Mouse (Mus musculus) bone marrow, adult 2 months (tissue): ENCODE measurements around the gene Hoxc5. TPM values are rescaled to one million over a fixed set of nuclear protein-coding genes. Genes with fewer than 3 reads are reported as not detected.

Experiments used
- H3K27ac ChIP-seq: fragments of 200-500 bp; 2 replicates; pipeline ENCODE4 v1.5.1; 2012; ENCODE audit warnings: low read depth, mild to moderate bottlenecking, control low read depth, inconsistent platforms, low read length; ENCODE audit not compliant: control insufficient read depth, poor library complexity, insufficient read depth
- H3K4me1 ChIP-seq: fragments of 200-500 bp; 2 replicates; pipeline ENCODE4 v1.6.1; 2011; ENCODE audit warnings: low read length; ENCODE audit not compliant: control insufficient read depth, insufficient read depth
- H3K4me3 ChIP-seq: fragments of 200-500 bp; replicated peaks from 2 replicates; pipeline ENCODE3; 2011; ENCODE audit warnings: mild to moderate bottlenecking, low read depth, low read length, control low read depth; ENCODE audit not compliant: control insufficient read depth
- CTCF ChIP-seq: fragments of 200-500 bp; IDR thresholded peaks from 2 replicates; pipeline ENCODE4 v1.5.1; 2011; ENCODE audit warnings: low read length, control low read depth; ENCODE audit not compliant: control insufficient read depth, insufficient read depth
- POLR2A ChIP-seq: fragments of 200-500 bp; IDR thresholded peaks from 2 replicates; pipeline ENCODE4 v1.6.1; 2011; ENCODE audit warnings: low read depth, mild to moderate bottlenecking, control low read depth, low read length, borderline replicate concordance; ENCODE audit not compliant: control insufficient read depth
- WGBS: fragments of 180-500 bp; shearing (Covaris S2); methylation state at CpG from one replicate; pipeline ENCODE4 v1.1.7; 2018; 5-methylcytosine and 5-hydroxymethylcytosine counted together
- polyA plus RNA-seq: library from polyadenylated mRNA; stranded (reverse); fragments of >200 nt; gene quantifications from 2 replicates; pipeline ENCODE4 v1.2.4, GENCODE M21; 2011; ENCODE audit warnings: low replicate concordance; ENCODE audit not compliant: missing spikeins, insufficient read depth, insufficient read length

Gene Hoxc5
- polyA plus RNA-seq, 1 experiment = 0.80 TPM

DNA sequence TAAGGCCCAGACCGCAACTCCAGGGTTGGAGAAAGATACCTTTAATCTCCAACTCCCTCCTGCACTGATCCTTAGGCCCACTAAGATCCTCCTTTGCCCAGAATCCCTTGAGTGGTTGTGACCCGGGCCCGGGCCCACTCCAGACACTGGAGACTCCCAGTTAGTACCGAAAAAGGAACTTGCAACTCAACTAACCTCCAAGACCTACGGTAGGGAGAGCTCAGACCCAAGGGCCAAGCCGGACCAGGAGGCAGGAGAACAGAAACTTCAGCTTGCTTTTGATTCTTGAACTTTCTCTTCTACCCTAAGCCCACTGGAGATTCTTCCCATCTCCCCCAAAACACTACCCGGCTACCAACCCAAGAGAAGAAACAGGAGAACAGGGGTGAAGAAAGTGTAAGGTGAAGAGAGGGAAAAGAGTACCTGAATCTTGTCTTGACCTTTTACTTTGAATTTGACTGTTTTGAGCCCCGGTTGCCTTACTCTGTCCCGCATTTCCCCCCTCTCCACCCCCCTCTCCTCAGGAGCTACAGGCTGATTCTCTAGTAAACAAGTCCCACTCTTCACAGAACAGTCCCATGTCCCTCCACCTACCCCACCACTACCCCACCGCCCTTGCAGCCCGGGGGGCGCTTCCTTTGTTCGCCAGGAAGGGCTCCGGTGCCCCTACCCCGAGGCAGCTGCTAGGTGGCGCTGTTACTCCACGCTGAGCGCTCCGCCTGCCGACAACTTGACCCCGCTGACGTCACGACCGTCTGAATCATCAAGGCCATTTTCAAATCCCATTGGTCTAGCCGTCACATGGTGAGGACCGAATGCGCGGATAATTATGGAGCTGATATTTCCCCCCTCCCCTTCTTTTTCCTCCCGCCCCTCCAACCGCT, 1.1 kb upstream of the Hoxc5 start:
- Histone ChIP-seq H3K4me1 (no peaks in the 10 kb centered on the region), H3K27ac (no peak overlapping the region), H3K4me3 (no peak overlapping the region)
- TF ChIP-seq CTCF = peak; percentile 69
- no peak for TF ChIP-seq POLR2A
- WGBS = 5% methylated on average over 28 of the region's 30 CpGs

GRCm38 (mm10) chr15:102966776-102967311, 399 bp upstream of the Hoxc5 start, which contains the start of gene Hoxc10:
Gene Hoxc10 (plus strand): TSS chr15:102966796.
- TF ChIP-seq CTCF (no peak), POLR2A (no peak)
- H3K27ac ChIP-seq = no peak within 1 kb of the TSS
- H3K4me3 ChIP-seq = no peak within 1 kb of the TSS
- no peaks in the 10 kb centered on the region for H3K4me1 ChIP-seq
- WGBS = 5% methylated on average over 27 of the region's 27 CpGs

GRCm38 (mm10) chr15:102967511-102968397, 511 bp downstream of the Hoxc5 start:
- Histone ChIP-seq H3K27ac (no peak overlapping the region), H3K4me3 (no peak overlapping the region), H3K4me1 (no peaks in the 10 kb centered on the region)
- TF ChIP-seq CTCF = no peak
- TF ChIP-seq POLR2A = no peak
- 9% methylated on average over 34 of the region's 34 CpGs for WGBS

- Histone ChIP-seq H3K4me3 (no peak overlapping the region), H3K4me1 (no peaks in the 10 kb centered on the region), H3K27ac (no peak overlapping the region)
- TF ChIP-seq CTCF (no peak), POLR2A (no peak)
- 44% methylated on average over 1 of the region's 1 CpGs for WGBS
These were observed 2.1 kb downstream of the Hoxc5 start for GRCm38 (mm10) chr15:102969296-102969695.

- H3K4me1 ChIP-seq = no peaks in the 10 kb centered on the region
- H3K4me3 ChIP-seq = no peak overlapping the region
- no peak overlapping the region for H3K27ac ChIP-seq
- TF ChIP-seq CTCF (no peak), POLR2A (no peak)
- under 1% methylated on average over 12 of the region's 12 CpGs for WGBS
These were observed 3.5 kb downstream of the Hoxc5 start for GRCm38 (mm10) chr15:102970740-102971139.

GRCm38 (mm10) chr15:102972254-102972653, 5.0 kb downstream of the Hoxc5 start:
- no peak for TF ChIP-seq POLR2A
- TF ChIP-seq CTCF = no peak
- WGBS = 4% methylated on average over 21 of the region's 21 CpGs
- Histone ChIP-seq H3K27ac (no peak overlapping the region), H3K4me3 (no peak overlapping the region), H3K4me1 (no peaks in the 10 kb centered on the region)

GRCm38 (mm10) chr15:102972753-102973152, 5.5 kb downstream of the Hoxc5 start:
- H3K4me1 ChIP-seq = no peaks in the 10 kb centered on the region
- no peak for TF ChIP-seq CTCF
- TF ChIP-seq POLR2A = no peak
- H3K4me3 ChIP-seq = no peak overlapping the region
- WGBS = 8% methylated on average over 6 of the region's 6 CpGs
- H3K27ac ChIP-seq = no peak overlapping the region

DNA sequence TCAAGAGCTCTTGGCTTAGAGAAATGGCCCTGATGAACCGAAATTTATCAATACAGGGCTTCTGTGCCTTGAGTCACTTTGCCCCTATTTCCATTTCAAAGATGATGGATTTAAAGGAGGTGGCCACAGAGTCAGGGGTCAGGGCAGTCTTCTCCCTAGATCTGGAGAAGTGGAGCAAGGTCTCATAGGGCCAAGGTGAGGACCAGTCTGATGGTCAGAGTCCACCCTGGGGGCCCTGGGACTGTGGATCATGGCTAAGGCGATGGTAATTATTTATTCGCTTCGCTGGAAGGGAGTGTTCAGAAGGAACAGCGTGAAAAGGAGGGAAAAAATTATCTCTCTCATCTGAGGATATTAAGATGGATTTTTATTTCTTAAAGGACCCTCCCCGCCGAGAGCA, 7.8 kb downstream of the Hoxc5 start:
- Histone ChIP-seq H3K27ac (no peak overlapping the region), H3K4me1 (no peaks in the 10 kb centered on the region), H3K4me3 (no peak overlapping the region)
- TF ChIP-seq POLR2A (no peak), CTCF (no peak)
- WGBS = 17% methylated on average over 7 of the region's 7 CpGs
